Mouse (Mus musculus) ES-CJ7 (cell line): Measurements from ENCODE around the gene Lifr.

Experiments
- DNase-seq: peaks from one replicate; pipeline ENCODE4 v3.0.0; 2011; ENCODE audit warnings: low read depth, low spot score

Lifr gene

GRCm38 (mm10) chr15:7157658-7158057 lies 67.2 kb downstream of the Lifr start:
- DNase-seq = no peak

GRCm38 (mm10) chr15:7159869-7160268 lies 69.5 kb downstream of the Lifr start:
- no peak for DNase-seq

DNA sequence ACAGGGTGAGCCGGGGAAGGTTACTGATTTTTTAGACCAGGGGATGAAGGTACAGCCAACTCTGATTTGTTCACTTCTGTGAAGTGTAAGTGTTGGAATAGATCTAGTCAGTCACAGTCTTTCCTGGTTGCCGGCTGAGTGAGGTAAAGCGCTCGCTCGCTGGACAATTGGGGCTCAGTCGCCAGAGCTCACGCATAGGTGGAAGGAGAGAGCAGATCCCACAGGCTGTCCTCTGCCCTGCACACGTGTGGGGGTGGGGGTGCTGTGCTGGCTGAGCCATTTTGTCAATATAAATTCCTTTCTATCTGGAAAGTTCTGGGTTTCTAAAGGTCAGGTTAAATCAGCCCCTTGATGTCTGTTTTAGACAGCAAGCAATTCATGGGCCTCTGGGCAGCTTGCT lies 69.9 kb downstream of the Lifr start:
- DNase-seq = no peak

DNA sequence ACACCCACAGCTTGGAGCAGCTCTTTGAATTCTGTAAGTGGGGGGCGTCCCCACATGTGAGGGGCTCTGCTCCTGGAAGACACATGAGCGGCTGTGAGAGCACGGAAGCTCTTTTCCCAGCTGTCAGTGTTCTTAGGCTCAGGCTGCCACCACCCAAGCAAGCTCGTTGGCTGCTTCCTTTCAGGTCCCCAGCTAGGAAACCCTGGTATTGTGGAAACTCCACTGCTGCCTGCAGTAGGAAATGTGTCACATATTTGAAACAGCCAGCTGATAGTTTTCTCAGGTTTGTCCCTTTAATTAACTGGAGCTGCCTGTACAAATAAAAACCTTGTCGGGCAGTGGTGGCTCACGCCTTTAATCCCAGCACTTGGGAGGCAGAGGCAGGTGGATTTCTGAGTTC lies 73.4 kb downstream of the Lifr start:
- DNase-seq = no peak

- DNase-seq = no peak
Observed at GRCm38 (mm10) chr15:7166735-7167134, 76.3 kb downstream of the Lifr start.

GRCm38 (mm10) chr15:7167238-7167905 lies 77.0 kb downstream of the Lifr start:
- DNase-seq = peak; percentile 28

DNA sequence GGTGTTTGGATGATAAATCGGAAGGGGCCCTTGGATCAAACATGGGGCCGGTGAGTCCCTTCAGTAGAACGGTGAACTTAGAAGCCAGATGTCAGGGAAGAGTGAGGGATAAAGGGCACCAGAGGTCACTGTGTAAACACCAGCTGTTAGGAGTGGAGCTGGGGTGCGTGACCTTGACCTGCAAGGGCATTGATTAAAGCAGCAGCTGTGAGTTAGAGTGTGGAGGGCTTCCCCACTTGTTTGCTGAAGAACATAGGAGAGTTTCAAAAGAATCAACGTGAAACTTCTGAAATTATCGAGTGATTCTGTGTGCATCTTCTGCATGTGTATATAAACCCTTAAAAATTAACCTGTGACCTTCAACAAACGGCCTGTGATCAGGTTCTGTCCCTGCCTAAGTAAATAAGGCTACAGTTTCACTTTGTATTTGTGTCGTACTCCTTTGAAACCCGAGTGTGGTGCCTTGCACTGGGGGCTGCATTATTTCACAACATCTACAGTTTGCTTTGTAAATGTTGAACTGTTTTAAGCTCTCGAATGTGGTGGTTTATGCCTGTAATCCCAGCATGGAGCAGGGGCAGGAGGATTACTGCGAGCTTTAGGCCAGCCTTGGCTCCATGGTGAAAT lies 77.6 kb downstream of the Lifr start:
- DNase-seq = peak; percentile 54

DNA sequence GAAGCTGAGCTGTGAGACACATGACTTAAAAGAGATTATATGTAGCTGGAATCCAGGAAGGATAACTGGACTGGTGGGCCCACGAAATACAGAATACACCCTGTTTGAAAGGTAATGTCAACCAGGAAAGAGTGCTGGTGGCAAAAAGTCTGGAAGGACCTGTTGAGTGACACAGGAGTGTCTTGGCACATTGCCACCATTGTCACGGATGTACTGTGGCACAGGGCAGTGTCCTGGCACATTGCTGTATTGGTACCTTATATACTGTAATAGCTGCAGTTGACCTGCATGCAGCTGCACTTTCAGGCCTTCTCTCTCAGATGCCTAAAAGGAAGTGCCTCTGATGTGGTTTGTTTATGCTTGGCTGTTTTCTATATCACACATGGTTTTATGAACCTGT lies 82.5 kb downstream of the Lifr start:
- no peak for DNase-seq

GRCm38 (mm10) chr15:7173346-7173745 lies 82.9 kb downstream of the Lifr start:
- DNase-seq = no peak

DNA sequence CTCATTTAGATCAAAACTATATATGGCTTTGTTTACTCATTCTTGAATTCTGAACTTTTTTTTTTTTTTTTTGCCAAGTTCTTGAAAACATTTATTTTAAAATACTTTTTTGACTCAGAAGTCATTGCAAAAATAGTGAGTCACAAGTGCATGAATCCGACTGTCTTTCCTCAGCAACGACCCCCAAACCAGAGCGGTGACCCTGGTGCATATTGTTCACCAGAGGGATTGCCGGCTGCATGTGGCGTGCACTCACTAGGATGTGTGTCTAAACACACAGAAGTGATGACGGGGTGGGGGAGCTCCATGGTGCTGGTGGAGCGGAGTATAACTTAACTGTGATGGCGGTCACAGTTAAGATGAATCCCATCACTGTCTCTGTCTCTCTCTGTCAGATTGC lies 83.4 kb downstream of the Lifr start:
- no peak for DNase-seq

- DNase-seq = no peak
Observed at GRCm38 (mm10) chr15:7180576-7180975, 90.2 kb downstream of the Lifr start.

DNA sequence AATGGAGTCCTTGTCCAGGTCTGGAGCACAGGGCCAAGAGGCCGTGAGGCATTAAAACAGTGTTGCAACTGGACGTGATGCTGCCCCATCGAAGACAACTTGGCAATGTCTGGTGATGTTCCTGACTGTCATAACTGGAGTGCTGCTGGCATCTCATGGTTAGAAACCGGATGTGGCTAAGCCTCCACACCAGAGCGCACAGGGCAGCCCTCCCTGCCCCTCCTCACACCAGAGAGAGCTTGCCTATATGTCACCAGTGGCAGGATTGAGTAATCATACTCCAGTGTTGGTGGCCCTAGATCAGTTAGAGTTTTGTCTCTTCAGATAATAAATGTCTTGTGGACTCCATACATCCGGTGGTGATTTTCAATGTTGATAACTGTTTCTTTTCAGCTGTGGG lies 97.3 kb downstream of the Lifr start:
- no peak for DNase-seq

GRCm38 (mm10) chr15:7189678-7190454 lies 99.5 kb downstream of the Lifr start:
- no peak for DNase-seq

GRCm38 (mm10) chr15:7191074-7191473 lies 100.7 kb downstream of the Lifr start:
- no peak for DNase-seq

DNA sequence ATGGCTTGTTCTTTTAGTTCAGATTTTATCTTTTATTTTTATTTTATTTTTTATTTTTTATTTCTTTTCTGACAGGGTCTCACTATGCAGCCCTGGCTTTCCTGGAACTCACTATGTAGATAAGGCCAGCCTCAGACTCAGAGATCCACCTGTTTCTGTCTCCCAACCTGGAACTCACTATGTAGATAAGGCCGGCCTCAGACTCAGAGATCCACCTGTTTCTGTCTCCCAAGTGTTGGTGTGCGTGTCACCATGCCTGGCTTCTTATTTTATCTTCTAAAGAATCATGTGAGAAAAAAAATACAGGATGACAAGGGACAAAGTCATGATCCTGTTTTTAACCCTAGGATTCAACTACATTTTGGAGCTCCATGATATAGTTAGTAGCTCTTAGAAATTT lies 102.2 kb downstream of the Lifr start:
- DNase-seq = no peak

DNA sequence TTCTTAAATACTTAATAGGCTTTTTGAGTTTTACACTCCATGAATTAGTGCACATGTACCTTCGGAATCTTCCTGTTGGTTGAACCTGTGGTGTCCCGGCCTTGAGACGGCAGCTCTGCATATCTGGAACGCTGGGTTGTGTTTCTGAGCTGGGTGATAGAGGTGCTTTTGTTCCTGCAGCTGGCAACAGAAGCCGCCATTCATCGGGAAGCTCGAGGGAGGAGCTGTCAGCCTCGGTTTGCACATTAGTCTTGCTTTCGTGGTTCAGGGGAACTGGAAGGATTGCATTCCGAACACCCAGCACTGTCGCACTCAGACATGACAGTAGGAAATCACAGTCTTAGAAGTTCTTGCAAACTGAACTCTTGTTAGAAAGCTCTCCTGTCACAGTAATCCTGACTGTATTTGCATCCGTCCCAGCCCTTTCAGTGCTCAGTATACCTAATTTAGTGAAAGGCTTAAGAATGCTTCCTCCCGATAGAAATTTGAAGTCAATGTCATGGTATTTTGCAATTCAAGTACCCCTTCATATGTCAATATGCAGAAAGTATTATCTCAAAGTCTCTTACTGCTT lies 103.8 kb downstream of the Lifr start:
- DNase-seq = no peak

DNA sequence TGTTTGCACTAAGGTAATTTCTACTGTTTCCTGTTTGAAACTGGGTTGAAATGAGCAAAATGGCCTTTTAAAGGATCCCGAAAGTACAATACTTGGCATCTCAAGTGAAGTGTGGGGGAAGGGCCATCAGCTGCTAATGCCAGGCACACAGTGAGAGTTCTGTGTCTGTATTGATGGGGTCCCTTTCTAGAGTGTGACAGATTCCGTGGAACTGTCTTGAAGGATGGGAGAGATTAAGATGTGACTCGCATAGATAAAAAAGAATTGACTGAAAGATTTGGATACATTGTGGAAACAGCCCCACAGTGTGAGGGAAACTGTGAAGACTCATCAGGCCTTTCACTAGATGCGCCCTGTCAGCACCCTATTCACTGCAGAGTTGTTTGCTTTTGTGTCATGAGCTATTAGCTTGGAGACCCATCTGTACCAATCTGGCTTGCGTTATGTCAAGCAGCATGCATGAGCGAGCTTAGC lies 104.4 kb downstream of the Lifr start:
- DNase-seq = no peak

- no peak for DNase-seq
Observed at GRCm38 (mm10) chr15:7197652-7198445, 107.4 kb downstream of the Lifr start.

DNA sequence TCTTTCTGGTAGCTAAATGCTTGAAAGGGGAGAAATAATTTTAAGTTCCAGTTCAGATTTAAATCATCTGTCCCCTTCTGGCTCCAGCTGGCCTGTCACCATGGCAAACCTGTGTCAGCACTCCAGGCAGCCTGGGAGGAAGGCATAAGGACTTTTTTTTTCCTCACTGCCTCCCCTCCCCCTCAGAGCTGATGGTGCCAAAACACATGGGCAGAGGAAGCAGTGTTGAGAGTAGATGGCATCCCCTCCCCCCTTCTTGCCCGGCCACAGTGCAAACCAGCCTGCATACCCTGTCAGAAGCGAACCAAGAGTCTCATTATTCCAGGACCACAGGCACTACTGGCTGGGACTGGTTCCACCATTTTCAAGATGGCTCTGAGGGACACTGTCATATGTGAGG lies 108.4 kb downstream of the Lifr start:
- no peak for DNase-seq

GRCm38 (mm10) chr15:7200286-7200685 lies 109.9 kb downstream of the Lifr start:
- no peak for DNase-seq
